Mouse (Mus musculus): ENCODE results near the gene Rps21. TPM values are rescaled to one million over a fixed set of nuclear protein-coding genes. Genes with fewer than 3 reads are reported as not detected.
A peak's percentile ranks its signal among the peaks of the same experiment; 100 is the strongest.

The Rps21 gene
- polyA plus RNA-seq, 1 experiment: 4,273 TPM

DNA sequence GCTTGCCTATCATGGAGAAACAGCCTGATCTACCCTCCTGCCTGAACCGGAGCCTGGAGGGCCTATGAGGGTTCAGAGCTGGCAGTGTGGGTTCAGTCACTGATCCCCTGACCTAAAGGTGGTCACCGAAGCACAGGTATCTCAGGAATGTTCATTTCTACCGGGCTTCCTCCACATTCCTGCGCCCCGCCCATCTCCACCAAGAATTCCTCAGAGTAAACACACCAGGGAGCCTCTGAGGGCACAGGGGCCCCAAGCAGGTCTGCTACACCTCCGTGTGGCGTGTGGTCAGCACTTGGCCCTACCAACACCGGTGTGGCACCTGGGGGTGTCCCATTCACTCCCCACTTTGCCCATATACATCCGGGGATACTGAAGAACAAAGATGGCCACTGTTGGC, 37.0 kb upstream of the Rps21 start:
- H3K4me1 ChIP-seq (replicated peaks; ENCODE audit: control insufficient read depth, insufficient read depth, low read length): no peaks in the 10 kb centered on the region; the same call in 1 of the 2 replicates
- DNase-seq: no peak
- WGBS: 89% methylated on average over 9 of the region's 9 CpGs

GRCm38 (mm10) chr2:180221051-180221450, 36.1 kb upstream of the Rps21 start:
- Histone ChIP-seq H3K27ac (ENCODE audit: control insufficient read depth, insufficient read depth, low read length) (no peak overlapping the region), H3K4me3 (ENCODE audit: control insufficient read depth, insufficient read depth, low read length) (no peak overlapping the region), H3K4me1 (replicated peaks; ENCODE audit: control insufficient read depth, insufficient read depth, low read length) (no peaks in the 10 kb centered on the region; the same call in 1 of the 2 replicates), H3K27me3 (ENCODE audit: control insufficient read depth, insufficient read depth, low read length) (peaks cover 4% of the 10 kb centered on the region; the same call in 1 of the 2 replicates), H3K36me3 (ENCODE audit: control insufficient read depth, insufficient read depth, low read length) (no peaks in the 10 kb centered on the region)
- DNase-seq: no peak
- WGBS: 96% methylated on average over 9 of the region's 9 CpGs
- TF ChIP-seq POLR2A (IDR thresholded peaks at IDR 0.05; ENCODE audit: control insufficient read depth, extremely low read depth, insufficient read depth, low read length, poor library complexity): no peak
- TF ChIP-seq CTCF (IDR thresholded peaks at IDR 0.05; ENCODE audit: borderline replicate concordance, control insufficient read depth, extremely low read depth, insufficient read depth, low read length, poor library complexity): no peak

More for the DNA sequence above, 37.0 kb upstream of the Rps21 start:
- TF ChIP-seq CTCF (IDR thresholded peaks at IDR 0.05; ENCODE audit: borderline replicate concordance, control insufficient read depth, extremely low read depth, insufficient read depth, low read length, poor library complexity) (no peak), POLR2A (IDR thresholded peaks at IDR 0.05; ENCODE audit: control insufficient read depth, extremely low read depth, insufficient read depth, low read length, poor library complexity) (no peak)
- Histone ChIP-seq H3K27ac (ENCODE audit: control insufficient read depth, insufficient read depth, low read length) (no peak overlapping the region), H3K4me3 (ENCODE audit: control insufficient read depth, insufficient read depth, low read length) (no peak overlapping the region), H3K36me3 (ENCODE audit: control insufficient read depth, insufficient read depth, low read length) (no peaks in the 10 kb centered on the region), H3K27me3 (ENCODE audit: control insufficient read depth, insufficient read depth, low read length) (no peaks in the 10 kb centered on the region; the same call in 1 of the 2 replicates)

DNA sequence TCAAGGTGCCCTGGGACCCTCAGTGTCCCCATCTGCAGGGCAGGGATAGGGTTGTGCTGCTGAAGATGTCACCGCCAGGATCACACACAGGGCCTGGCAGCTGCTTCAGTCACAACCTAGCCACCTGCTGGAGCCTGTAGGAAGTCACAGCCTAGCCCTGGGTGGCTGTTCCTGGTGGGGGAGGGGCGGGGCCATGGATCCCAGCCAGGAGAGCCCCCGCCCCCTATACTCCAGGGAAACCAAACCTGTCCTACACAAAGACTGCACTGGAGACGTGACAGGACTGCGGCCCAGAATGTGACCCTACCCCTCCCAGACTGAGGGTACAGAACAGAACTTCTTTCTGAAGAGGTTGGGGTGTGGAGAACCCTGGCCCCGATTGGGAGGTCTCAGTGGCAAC, 34.9 kb upstream of the Rps21 start:
- no peak for TF ChIP-seq CTCF (IDR thresholded peaks at IDR 0.05; ENCODE audit: borderline replicate concordance, control insufficient read depth, extremely low read depth, insufficient read depth, low read length, poor library complexity)
- no peak for TF ChIP-seq POLR2A (IDR thresholded peaks at IDR 0.05; ENCODE audit: control insufficient read depth, extremely low read depth, insufficient read depth, low read length, poor library complexity)
- Histone ChIP-seq H3K27ac (ENCODE audit: control insufficient read depth, insufficient read depth, low read length) (no peak overlapping the region), H3K4me1 (replicated peaks; ENCODE audit: control insufficient read depth, insufficient read depth, low read length) (no peaks in the 10 kb centered on the region; the same call in 1 of the 2 replicates), H3K36me3 (ENCODE audit: control insufficient read depth, insufficient read depth, low read length) (no peaks in the 10 kb centered on the region), H3K27me3 (ENCODE audit: control insufficient read depth, insufficient read depth, low read length) (peaks cover 4% of the 10 kb centered on the region; the same call in 1 of the 2 replicates), H3K4me3 (ENCODE audit: control insufficient read depth, insufficient read depth, low read length) (no peak overlapping the region)
- 58% methylated on average over 6 of the region's 6 CpGs for WGBS
- DNase-seq: no peak

DNA sequence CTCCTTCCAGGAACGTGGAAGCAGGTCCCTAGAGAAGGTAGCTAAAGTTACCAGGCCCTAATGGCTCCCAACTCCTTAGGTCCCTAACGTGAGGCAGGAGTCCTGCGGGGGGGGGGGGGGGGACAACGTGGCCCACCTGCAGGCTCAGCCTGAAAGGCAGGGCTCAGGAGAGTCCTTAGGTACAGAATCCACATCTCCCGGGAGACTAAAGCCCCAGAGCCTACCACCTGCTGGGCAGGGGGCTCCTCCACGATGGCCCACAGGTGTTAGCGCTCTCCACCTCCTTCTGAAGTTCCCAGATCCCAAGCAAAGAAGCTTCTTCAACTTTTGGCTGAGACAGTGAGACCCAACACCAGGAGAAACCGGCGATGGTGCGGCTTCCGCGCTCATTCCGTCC, 32.5 kb upstream of the Rps21 start:
- Histone ChIP-seq H3K4me3 (ENCODE audit: control insufficient read depth, insufficient read depth, low read length) (no peak overlapping the region), H3K27ac (ENCODE audit: control insufficient read depth, insufficient read depth, low read length) (no peak overlapping the region), H3K4me1 (replicated peaks; ENCODE audit: control insufficient read depth, insufficient read depth, low read length) (no peaks in the 10 kb centered on the region; the same call in 1 of the 2 replicates), H3K27me3 (ENCODE audit: control insufficient read depth, insufficient read depth, low read length) (peaks cover 4% of the 10 kb centered on the region; the same call in 1 of the 2 replicates), H3K36me3 (ENCODE audit: control insufficient read depth, insufficient read depth, low read length) (no peaks in the 10 kb centered on the region)
- TF ChIP-seq CTCF (IDR thresholded peaks at IDR 0.05; ENCODE audit: borderline replicate concordance, control insufficient read depth, extremely low read depth, insufficient read depth, low read length, poor library complexity): no peak
- no peak for TF ChIP-seq POLR2A (IDR thresholded peaks at IDR 0.05; ENCODE audit: control insufficient read depth, extremely low read depth, insufficient read depth, low read length, poor library complexity)
- DNase-seq: no peak
- 22% methylated on average over 13 of the region's 13 CpGs for WGBS

GRCm38 (mm10) chr2:180225044-180225761, 32.0 kb upstream of the Rps21 start:
- TF ChIP-seq POLR2A (IDR thresholded peaks at IDR 0.05; ENCODE audit: control insufficient read depth, extremely low read depth, insufficient read depth, low read length, poor library complexity) (no peak), CTCF (IDR thresholded peaks at IDR 0.05; ENCODE audit: borderline replicate concordance, control insufficient read depth, extremely low read depth, insufficient read depth, low read length, poor library complexity) (no peak)
- no peak overlapping the region for H3K27ac ChIP-seq (ENCODE audit: control insufficient read depth, insufficient read depth, low read length)
- WGBS: 1% methylated on average over 55 of the region's 55 CpGs
- H3K36me3 ChIP-seq (ENCODE audit: control insufficient read depth, insufficient read depth, low read length): no peaks in the 10 kb centered on the region
- H3K4me3 ChIP-seq (ENCODE audit: control insufficient read depth, insufficient read depth, low read length): peak overlapping the region; percentile 27
- peaks cover 4% of the 10 kb centered on the region; the same call in 1 of the 2 replicates for H3K27me3 ChIP-seq (ENCODE audit: control insufficient read depth, insufficient read depth, low read length)
- H3K4me1 ChIP-seq (replicated peaks; ENCODE audit: control insufficient read depth, insufficient read depth, low read length): no peaks in the 10 kb centered on the region; the same call in 1 of the 2 replicates
- DNase-seq: no peak

DNA sequence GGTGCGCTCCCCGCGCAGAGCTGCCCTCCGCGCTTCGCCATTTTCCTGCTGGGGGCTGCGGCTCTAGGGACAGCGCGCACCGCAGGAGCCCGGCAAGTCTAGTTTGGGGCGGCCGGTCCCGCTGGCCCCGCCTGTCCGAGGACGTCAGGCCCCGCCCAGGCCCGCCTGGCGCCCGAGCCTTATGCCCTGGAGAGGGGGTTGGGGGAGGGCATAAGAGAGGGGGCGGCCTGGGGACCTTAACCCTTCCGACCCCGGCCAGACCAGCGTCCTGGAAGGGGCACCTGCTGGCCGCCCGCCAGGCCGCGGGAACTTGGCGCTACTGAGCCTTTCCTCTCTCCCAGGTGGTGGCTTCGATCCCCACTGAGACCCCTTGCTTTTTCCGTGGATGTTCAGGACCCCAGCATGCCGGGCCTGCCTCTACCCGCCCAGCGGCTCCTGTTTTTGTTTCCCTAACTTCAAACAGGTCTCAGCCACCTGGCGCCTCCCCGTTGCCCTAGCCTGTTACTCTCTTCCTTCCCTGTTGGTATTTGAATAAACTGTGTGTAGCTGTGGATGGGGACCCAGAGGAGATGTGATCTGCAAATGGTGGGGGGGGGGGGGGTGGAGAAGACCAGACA, 31.3 kb upstream of the Rps21 start, which contains the start of gene Lama5:
Gene Lama5, minus strand, starts transcription at position 98 of the 617 bp plus-strand sequence.
- no peak for TF ChIP-seq POLR2A (IDR thresholded peaks at IDR 0.05; ENCODE audit: control insufficient read depth, extremely low read depth, insufficient read depth, low read length, poor library complexity)
- TF ChIP-seq CTCF (IDR thresholded peaks at IDR 0.05; ENCODE audit: borderline replicate concordance, control insufficient read depth, extremely low read depth, insufficient read depth, low read length, poor library complexity): no peak
- 1% methylated on average over 37 of the region's 37 CpGs for WGBS
- no peak within 1 kb of the TSS for H3K27ac ChIP-seq (ENCODE audit: control insufficient read depth, insufficient read depth, low read length)
- H3K27me3 ChIP-seq (ENCODE audit: control insufficient read depth, insufficient read depth, low read length): peaks cover 4% of the 10 kb centered on the region; the same call in 1 of the 2 replicates
- no peak for DNase-seq
- H3K4me1 ChIP-seq (replicated peaks; ENCODE audit: control insufficient read depth, insufficient read depth, low read length): no peaks in the 10 kb centered on the region; the same call in 1 of the 2 replicates
- H3K36me3 ChIP-seq (ENCODE audit: control insufficient read depth, insufficient read depth, low read length): no peaks in the 10 kb centered on the region
- peak within 1 kb of the TSS; percentile 27 for H3K4me3 ChIP-seq (ENCODE audit: control insufficient read depth, insufficient read depth, low read length)
